Mouse (Mus musculus) bone marrow macrophage, adult 2 months (primary cell): ENCODE measurements around the gene Ralgps1. TPM values are rescaled to one million over a fixed set of nuclear protein-coding genes. Genes with fewer than 3 reads are reported as not detected.
"Not testable (repeated sequence)": the region's sequence is repeated elsewhere in the genome, so short reads cannot be mapped to it uniquely, and the experiment has no call there.

Source experiments
- H3K27ac ChIP-seq: 2 replicates; pipeline ENCODE4 v1.5.1; 2012; ENCODE audit warnings: low read depth, low read length; ENCODE audit not compliant: insufficient read depth
- H3K4me1 ChIP-seq: 2 replicates; pipeline ENCODE4 v1.6.1; 2012; ENCODE audit warnings: low read length; ENCODE audit not compliant: control insufficient read depth, insufficient read depth
- H3K4me3 ChIP-seq: 2 replicates; pipeline ENCODE4 v1.5.1; 2012; ENCODE audit warnings: mild to moderate bottlenecking, low read length, moderate library complexity; ENCODE audit not compliant: insufficient read depth
- CTCF ChIP-seq: IDR thresholded peaks from 2 replicates; pipeline ENCODE4 v1.5.1; 2012; ENCODE audit warnings: low read depth, mild to moderate bottlenecking, low read length, moderate library complexity
- POLR2A ChIP-seq: IDR thresholded peaks from 2 replicates; pipeline ENCODE4 v1.6.1; 2012; ENCODE audit warnings: mild to moderate bottlenecking, low read depth, low read length, borderline replicate concordance
- polyA plus RNA-seq: library from polyadenylated mRNA; stranded (reverse); fragments of >200 nt; gene quantifications from 2 replicates; pipeline ENCODE4 v1.2.4, GENCODE M21; 2012; ENCODE audit not compliant: missing spikeins, insufficient read depth, insufficient read length

Ralgps1 gene
- polyA plus RNA-seq, 1 experiment = 7.6 TPM

GRCm38 (mm10) chr2:33325359-33325758, 45.9 kb downstream of the Ralgps1 start:
- TF ChIP-seq POLR2A (no peak), CTCF (no peak)
- peaks cover 14% of the 10 kb centered on the region for H3K4me1 ChIP-seq
- no peak overlapping the region for H3K4me3 ChIP-seq
- no peak overlapping the region for H3K27ac ChIP-seq

GRCm38 (mm10) chr2:33323799-33324595, 47.3 kb downstream of the Ralgps1 start:
- no peak for TF ChIP-seq POLR2A
- no peak for TF ChIP-seq CTCF
- H3K27ac ChIP-seq = no peak overlapping the region

GRCm38 (mm10) chr2:33323043-33323625, 48.2 kb downstream of the Ralgps1 start:
- peaks cover 11% of the 10 kb centered on the region for H3K4me1 ChIP-seq
- not testable (repeated sequence) for H3K27ac ChIP-seq, H3K4me3 ChIP-seq

More at GRCm38 (mm10) chr2:33323799-33324595, 47.3 kb downstream of the Ralgps1 start:
- Histone ChIP-seq H3K4me3 (no peak overlapping the region), H3K4me1 (peaks cover 14% of the 10 kb centered on the region)

GRCm38 (mm10) chr2:33321641-33322040, 49.6 kb downstream of the Ralgps1 start:
- Histone ChIP-seq H3K4me1 (peaks cover 11% of the 10 kb centered on the region), H3K27ac (no peak overlapping the region), H3K4me3 (no peak overlapping the region)
- TF ChIP-seq POLR2A = no peak
- TF ChIP-seq CTCF = no peak

- H3K4me3 ChIP-seq = no peak overlapping the region
- TF ChIP-seq POLR2A = no peak
- TF ChIP-seq CTCF = no peak
- H3K27ac ChIP-seq = no peak overlapping the region
- peaks cover 11% of the 10 kb centered on the region for H3K4me1 ChIP-seq
Measured at GRCm38 (mm10) chr2:33321031-33321430, 50.3 kb downstream of the Ralgps1 start.

GRCm38 (mm10) chr2:33320568-33320967, 50.7 kb downstream of the Ralgps1 start:
- no peak for TF ChIP-seq CTCF
- no peak for TF ChIP-seq POLR2A
- Histone ChIP-seq H3K4me3 (no peak overlapping the region), H3K4me1 (peaks cover 11% of the 10 kb centered on the region), H3K27ac (no peak overlapping the region)

- no peak overlapping the region for H3K27ac ChIP-seq
- H3K4me3 ChIP-seq = no peak overlapping the region
- TF ChIP-seq CTCF (no peak), POLR2A (no peak)
- H3K4me1 ChIP-seq = peaks cover 11% of the 10 kb centered on the region
Measured at GRCm38 (mm10) chr2:33319934-33320333, 51.4 kb downstream of the Ralgps1 start.

- H3K4me1 ChIP-seq = peaks cover 10% of the 10 kb centered on the region
Measured at GRCm38 (mm10) chr2:33319455-33319854, 51.8 kb downstream of the Ralgps1 start.

GRCm38 (mm10) chr2:33318491-33318964, 52.8 kb downstream of the Ralgps1 start:
- H3K27ac ChIP-seq = no peak overlapping the region
- H3K4me1 ChIP-seq = peaks cover 1% of the 10 kb centered on the region; the same call in 1 of the 2 replicates
- TF ChIP-seq CTCF (no peak), POLR2A (no peak)
- H3K4me3 ChIP-seq = no peak overlapping the region

More at GRCm38 (mm10) chr2:33319455-33319854, 51.8 kb downstream of the Ralgps1 start:
- TF ChIP-seq CTCF (no peak), POLR2A (no peak)
- Histone ChIP-seq H3K27ac (no peak overlapping the region), H3K4me3 (no peak overlapping the region)

- Histone ChIP-seq H3K4me3 (no peak overlapping the region), H3K27ac (no peak overlapping the region), H3K4me1 (no peaks in the 10 kb centered on the region)
- TF ChIP-seq CTCF = no peak; the same call in 1 of the 2 replicates
- TF ChIP-seq POLR2A = no peak
Measured at GRCm38 (mm10) chr2:33316516-33316915, 54.8 kb downstream of the Ralgps1 start.
